Mouse (Mus musculus): ENCODE results near the gene Tsnaxip1.

DNA sequence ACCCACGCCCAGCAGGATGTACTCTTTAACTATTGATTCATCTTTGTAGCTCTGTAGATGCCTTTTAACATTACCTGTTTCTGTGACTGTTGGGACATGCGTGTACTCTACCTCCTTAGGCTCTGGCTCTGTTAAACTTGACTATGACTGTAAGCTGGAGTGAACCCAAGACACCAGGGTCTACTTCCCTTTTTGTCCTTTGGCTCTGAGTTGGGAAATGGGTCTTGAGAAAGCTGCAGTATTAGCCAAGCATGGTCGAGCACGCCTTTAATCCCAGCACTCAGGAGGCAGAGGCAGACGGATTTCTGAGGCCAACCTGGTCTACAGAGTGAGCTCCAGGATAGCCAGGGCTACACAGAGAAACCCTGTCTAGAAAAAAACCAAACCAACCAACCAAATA, 31.0 kb downstream of the Tsnaxip1 start:
- TF ChIP-seq CTCF (conservative IDR thresholded peaks at IDR 0.05; ENCODE audit: insufficient read depth, insufficient read length, low read depth, low read length) (no peak), POLR2A (IDR thresholded peaks at IDR 0.05; ENCODE audit: low read depth, low read length) (no peak)
